Mouse (Mus musculus) adrenal gland, adult 10 weeks (tissue): ENCODE measurements around the gene Bcas2. TPM values are rescaled to one million over a fixed set of nuclear protein-coding genes. Genes with fewer than 3 reads are reported as not detected.

Experiments used
- polyA plus RNA-seq: library from polyadenylated mRNA; stranded (reverse); fragments of 350-450 nt; fragmentation: Illumina TruSeq; extraction: RNeasy Lipid Tissue Mini Kit (QIAGEN cat#74804); gene quantifications from one replicate; pipeline ENCODE4 v1.2.3, GENCODE M21; 2014; ENCODE audit warnings: low read depth, low replicate concordance

The Bcas2 gene
- 113 TPM for polyA plus RNA-seq

DNA sequence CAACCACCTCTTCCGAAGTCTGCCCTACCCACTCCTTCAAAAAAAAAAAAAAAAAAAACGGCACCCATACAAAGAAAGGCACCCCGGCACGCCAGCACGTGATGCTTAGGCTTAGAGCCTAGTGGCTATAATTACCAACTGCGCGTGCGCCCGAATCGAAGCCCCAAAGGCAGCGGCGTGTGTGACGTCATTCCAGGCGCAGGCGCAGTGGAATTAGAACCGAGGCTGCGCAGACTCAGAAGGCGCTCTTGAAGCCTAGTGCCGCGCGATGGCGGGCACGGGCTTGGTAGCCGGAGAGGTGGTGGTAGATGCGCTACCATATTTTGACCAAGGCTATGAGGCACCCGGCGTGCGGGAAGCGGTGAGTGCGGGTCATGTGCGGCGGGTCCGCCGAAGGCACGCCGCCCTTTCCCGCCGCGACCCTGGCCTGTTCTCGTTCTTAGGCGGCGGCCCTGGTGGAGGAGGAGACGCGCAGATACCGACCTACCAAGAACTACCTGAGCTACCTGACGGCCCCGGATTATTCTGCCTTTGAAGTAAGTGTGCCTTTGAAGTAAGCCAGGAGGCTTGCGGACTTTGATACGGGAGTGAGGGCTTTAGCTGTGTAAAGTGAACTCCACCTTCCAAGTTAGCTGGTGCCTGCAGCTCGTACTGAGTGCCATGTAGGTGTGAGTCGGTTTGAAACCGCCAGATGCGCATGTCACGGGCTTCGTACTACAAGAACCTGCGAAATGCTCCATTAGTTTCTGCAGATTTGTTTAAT, at the start of gene Bcas2:
Gene Bcas2 (plus strand): TSS at position 151 of the 763 bp plus-strand sequence.

Other genes starting within 250 kb of the Bcas2 start
- gene Sycp1, start 235.6 kb upstream of the Bcas2 start, polyA plus RNA-seq: not detected
- gene Nr1h5, start 207.5 kb upstream of the Bcas2 start, polyA plus RNA-seq: not detected
- gene Sike1, start 175.9 kb upstream of the Bcas2 start, polyA plus RNA-seq: 47.5 TPM
- 907 TPM for gene Csde1, start 151.2 kb upstream of the Bcas2 start, polyA plus RNA-seq
- 49.0 TPM for gene Nras, start 113.4 kb upstream of the Bcas2 start, polyA plus RNA-seq
- 3.3 TPM for gene Ampd1, start 97.6 kb upstream of the Bcas2 start, polyA plus RNA-seq
- 2.4 TPM for gene Dennd2c, start 69.1 kb upstream of the Bcas2 start, polyA plus RNA-seq
- gene Trim33, start 107.6 kb downstream of the Bcas2 start, polyA plus RNA-seq: 127 TPM